Mouse (Mus musculus) MEL (cell line): ENCODE measurements around the gene Bri3bp. TPM values are rescaled to one million over a fixed set of nuclear protein-coding genes. Genes with fewer than 3 reads are reported as not detected.

Experiments used
- DNase-seq: peaks from one replicate; pipeline ENCODE4 v3.0.0; 2011; ENCODE audit warnings: low read depth, low spot score
- H3K27ac ChIP-seq: 2 replicates; pipeline ENCODE4 v1.5.1; 2012; ENCODE audit warnings: low read depth, mild to moderate bottlenecking, control low read depth, low read length, moderate library complexity; ENCODE audit not compliant: control insufficient read depth
- H3K27me3 ChIP-seq, 2 experiments: fragments of 150-350 bp in 1 of 2; sonication (generic) in 1 of 2; 2 replicates each; pipeline ENCODE4 v1.6.1; 2012; ENCODE audit warnings: low read length in 2 of 2, mild to moderate bottlenecking in 2 of 2, improper control_type of control experiment in 1 of 2, moderate library complexity in 1 of 2; ENCODE audit not compliant: insufficient read depth in 2 of 2, control insufficient read depth in 1 of 2
- H3K36me3 ChIP-seq, 2 experiments: 2 replicates each; pipeline ENCODE4 v1.6.1; 2012 to 2014; ENCODE audit warnings: low read length in 2 of 2, improper control_type of control experiment in 1 of 2, inconsistent platforms in 1 of 2, mild to moderate bottlenecking in 1 of 2; ENCODE audit not compliant: insufficient read depth in 2 of 2, control insufficient read depth in 1 of 2
- H3K4me1 ChIP-seq, 2 experiments: fragments of 150-350 bp in 1 of 2; sonication (generic) in 1 of 2; 2 replicates each; pipeline ENCODE4 v1.6.1; 2012; ENCODE audit warnings: low read length in 2 of 2, improper control_type of control experiment in 1 of 2, mild to moderate bottlenecking in 1 of 2; ENCODE audit not compliant: insufficient read depth in 2 of 2, control insufficient read depth in 1 of 2
- H3K4me3 ChIP-seq, 2 experiments: fragments of 150-350 bp in 1 of 2; sonication (generic) in 1 of 2; 2 replicates each; pipeline ENCODE4 v1.5.1; 2012; ENCODE audit warnings: low read depth in 2 of 2, low read length in 2 of 2, mild to moderate bottlenecking in 2 of 2, moderate library complexity in 2 of 2, control low read depth in 1 of 2, improper control_type of control experiment in 1 of 2; ENCODE audit not compliant: control insufficient read depth in 1 of 2, insufficient read depth in 1 of 2
- H3K79me2 ChIP-seq: 2 replicates; pipeline ENCODE4 v1.6.1; 2012; ENCODE audit warnings: mild to moderate bottlenecking, low read length, moderate library complexity; ENCODE audit not compliant: control insufficient read depth, poor library complexity, insufficient read depth
- H3K9ac ChIP-seq: 2 replicates; pipeline ENCODE4 v1.6.1; 2012; ENCODE audit warnings: low read depth, mild to moderate bottlenecking, control low read depth, low read length, moderate library complexity; ENCODE audit not compliant: control insufficient read depth, poor library complexity, severe bottlenecking
- H3K9me3 ChIP-seq: fragments of 150-350 bp; sonication (generic); replicated peaks from 2 replicates; pipeline ENCODE4 v1.6.1; 2012; ENCODE audit warnings: mild to moderate bottlenecking, low read length, improper control_type of control experiment, moderate library complexity; ENCODE audit not compliant: insufficient read depth
- BHLHE40 ChIP-seq: IDR thresholded peaks from 2 replicates; pipeline ENCODE4 v1.6.1; 2012; ENCODE audit warnings: low read depth, mild to moderate bottlenecking, inconsistent platforms, low read length, improper control_type of control experiment, borderline replicate concordance
- ELF1 ChIP-seq: IDR thresholded peaks from 2 replicates; pipeline ENCODE4 v1.6.1; 2014; ENCODE audit warnings: low read depth, mild to moderate bottlenecking, inconsistent platforms, low read length, improper control_type of control experiment, moderate library complexity
- EP300 ChIP-seq, 2 experiments: IDR thresholded peaks; 2 replicates each; pipeline ENCODE4 v1.6.1; 2011; ENCODE audit warnings: improper control_type of control experiment in 2 of 2, low read length in 2 of 2, low read depth in 1 of 2, mild to moderate bottlenecking in 1 of 2
- ETS1 ChIP-seq: IDR thresholded peaks from 2 replicates; pipeline ENCODE4 v1.6.1; 2012; ENCODE audit warnings: low read depth, mild to moderate bottlenecking, inconsistent platforms, low read length, improper control_type of control experiment, moderate library complexity
- GABPA ChIP-seq: IDR thresholded peaks from 2 replicates; pipeline ENCODE4 v1.6.1; 2012; ENCODE audit warnings: low read depth, mild to moderate bottlenecking, inconsistent platforms, low read length, improper control_type of control experiment, moderate library complexity
- HCFC1 ChIP-seq: IDR thresholded peaks from 2 replicates; pipeline ENCODE4 v1.6.1; 2012; ENCODE audit warnings: low read depth, mild to moderate bottlenecking, inconsistent platforms, low read length, improper control_type of control experiment, moderate library complexity
- MAFK ChIP-seq: IDR thresholded peaks from 2 replicates; pipeline ENCODE4 v1.6.1; 2011; ENCODE audit warnings: low read depth, mild to moderate bottlenecking, low read length, improper control_type of control experiment, borderline replicate concordance
- MAZ ChIP-seq: IDR thresholded peaks from 2 replicates; pipeline ENCODE4 v1.6.1; 2012; ENCODE audit warnings: low read depth, mild to moderate bottlenecking, inconsistent platforms, low read length, improper control_type of control experiment
- MYB ChIP-seq: IDR thresholded peaks from 2 replicates; pipeline ENCODE4 v1.6.1; 2011; ENCODE audit warnings: mild to moderate bottlenecking, low read depth, low read length, improper control_type of control experiment
- POLR2A ChIP-seq, 2 experiments: IDR thresholded peaks; 2 replicates each; pipeline ENCODE4 v1.6.1; 2011 to 2012; ENCODE audit warnings: low read length in 2 of 2, mild to moderate bottlenecking in 2 of 2, control low read depth in 1 of 2, improper control_type of control experiment in 1 of 2, low read depth in 1 of 2, moderate library complexity in 1 of 2; ENCODE audit not compliant: control insufficient read depth in 1 of 2, insufficient read depth in 1 of 2, poor library complexity in 1 of 2
- POLR2AphosphoS2 ChIP-seq: IDR thresholded peaks from 2 replicates; pipeline ENCODE4 v1.6.1; 2011; ENCODE audit warnings: low read length, improper control_type of control experiment
- SIN3A ChIP-seq: IDR thresholded peaks from 2 replicates; pipeline ENCODE4 v1.6.1; 2012; ENCODE audit warnings: low read length, improper control_type of control experiment, inconsistent platforms
- TBP ChIP-seq: IDR thresholded peaks from 2 replicates; pipeline ENCODE4 v1.8.0; 2011; ENCODE audit warnings: low read depth, low read length, improper control_type of control experiment
- UBTF ChIP-seq: IDR thresholded peaks from 2 replicates; pipeline ENCODE4 v1.6.1; 2012; ENCODE audit warnings: low read depth, mild to moderate bottlenecking, inconsistent platforms, low read length, improper control_type of control experiment, moderate library complexity, borderline replicate concordance; ENCODE audit not compliant: insufficient read depth
- USF1 ChIP-seq: IDR thresholded peaks from 2 replicates; pipeline ENCODE4 v1.6.1; 2014; ENCODE audit warnings: low read depth, mild to moderate bottlenecking, inconsistent platforms, low read length, improper control_type of control experiment, moderate library complexity
- USF2 ChIP-seq, 2 experiments: IDR thresholded peaks; 2 replicates each; pipeline ENCODE4 v1.6.1; 2011 to 2012; ENCODE audit warnings: improper control_type of control experiment in 2 of 2, low read length in 2 of 2, borderline replicate concordance in 1 of 2, inconsistent platforms in 1 of 2, low read depth in 1 of 2, mild to moderate bottlenecking in 1 of 2; ENCODE audit not compliant: insufficient read depth in 1 of 2
- ZC3H11A ChIP-seq: IDR thresholded peaks from 2 replicates; pipeline ENCODE4 v1.6.1; 2012; ENCODE audit warnings: low read depth, mild to moderate bottlenecking, inconsistent platforms, low read length, improper control_type of control experiment
- ZKSCAN1 ChIP-seq: IDR thresholded peaks from 2 replicates; pipeline ENCODE4 v1.6.1; 2012; ENCODE audit warnings: low read depth, mild to moderate bottlenecking, inconsistent platforms, low read length, improper control_type of control experiment, moderate library complexity
- ZMIZ1 ChIP-seq: IDR thresholded peaks from 2 replicates; pipeline ENCODE4 v1.6.1; 2012; ENCODE audit warnings: low read depth, mild to moderate bottlenecking, inconsistent platforms, low read length, improper control_type of control experiment, moderate library complexity
- ZNF384 ChIP-seq: IDR thresholded peaks from 2 replicates; pipeline ENCODE4 v1.6.1; 2012; ENCODE audit warnings: low read depth, mild to moderate bottlenecking, inconsistent platforms, low read length, improper control_type of control experiment
- polyA plus RNA-seq, 2 experiments: library from polyadenylated mRNA; stranded (reverse) in 1 of 2; unstranded in 1 of 2; fragments of >175 nt in 1 of 2; fragments of >200 nt in 1 of 2; gene quantifications; 2 replicates each; pipeline versions ENCODE4 v1.2.1 to v1.2.4; 2012; ENCODE audit warnings: low replicate concordance in 2 of 2, low read depth in 1 of 2; ENCODE audit not compliant: insufficient read length in 2 of 2, insufficient read depth in 1 of 2, missing spikeins in 1 of 2
- total RNA-seq: library from RNA; depleted of rRNA; stranded (reverse); fragments of 300-350 nt; gene quantifications from 2 replicates; pipeline ENCODE4 v1.2.3, GENCODE M21; 2012

Gene Bri3bp
- total and polyA plus RNA-seq, 3 experiments: 73.7 to 264 (median 87.6) TPM

DNA sequence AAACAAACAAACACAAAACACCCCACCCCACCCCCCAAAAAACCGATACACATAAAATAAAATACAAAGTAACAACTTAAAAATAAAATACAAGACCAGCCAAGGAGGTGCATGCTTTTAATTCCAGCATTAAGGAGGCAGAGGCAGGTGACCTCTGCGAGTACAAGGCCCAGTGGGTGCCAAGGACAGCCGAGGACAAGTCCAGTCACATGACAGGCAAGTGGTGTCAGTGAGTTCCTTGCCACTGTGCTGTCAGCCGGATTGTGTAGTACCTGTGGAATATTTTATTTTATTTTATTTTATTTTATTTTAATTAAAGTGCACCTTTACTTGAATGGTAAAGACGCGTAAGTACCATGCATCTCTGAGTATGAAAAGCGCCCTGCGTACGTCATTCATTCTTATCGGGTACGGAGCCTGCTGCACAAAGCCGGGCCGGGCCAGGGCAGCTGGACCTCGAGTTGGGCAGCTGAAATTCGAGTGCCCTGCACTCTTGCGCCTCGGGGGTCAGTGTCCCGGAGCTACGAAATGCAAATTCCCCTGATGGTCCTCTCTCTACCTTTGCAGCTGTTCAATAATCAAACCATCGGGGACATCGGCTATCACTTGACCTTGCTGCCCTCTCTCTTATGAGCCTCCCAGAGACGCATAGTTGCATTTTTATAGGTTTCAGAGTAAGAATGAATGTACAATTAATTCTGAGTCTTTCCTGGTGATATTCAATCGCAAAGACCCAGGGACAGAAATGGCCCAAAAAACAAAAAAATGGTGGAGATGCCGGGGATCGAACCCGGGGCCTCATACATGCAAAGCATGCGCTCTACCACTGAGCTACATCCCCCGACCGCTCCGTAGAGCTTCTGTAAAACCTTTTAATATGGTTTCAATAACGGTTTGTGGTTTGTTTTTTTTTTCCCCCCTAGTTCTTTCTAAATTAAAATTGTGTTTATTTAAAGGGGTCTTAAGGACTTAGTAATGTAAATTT, 37.6 kb upstream of the Bri3bp start:
- DNase-seq: peak; percentile 78
- TF ChIP-seq USF1 (peak; percentile 77), MAFK (peak; percentile 94), ZNF384 (peak; percentile 83), SIN3A (no peak), TBP (peak; percentile 99)
- Histone ChIP-seq H3K9me3 (no peaks in the 10 kb centered on the region), H3K27me3 (no peaks in the 10 kb centered on the region), H3K4me3 (peak overlapping the region; percentile 54 to 77), H3K4me1 (peaks cover 0 to 4% of the 10 kb centered on the region in 2 experiments; a peak in 1 of 4 replicates), H3K79me2 (no peaks in the 10 kb centered on the region; the same call in 1 of the 2 replicates), H3K36me3 (no peaks in the 10 kb centered on the region), H3K27ac (no peak overlapping the region), H3K9ac (peak overlapping the region; percentile 74)

DNA sequence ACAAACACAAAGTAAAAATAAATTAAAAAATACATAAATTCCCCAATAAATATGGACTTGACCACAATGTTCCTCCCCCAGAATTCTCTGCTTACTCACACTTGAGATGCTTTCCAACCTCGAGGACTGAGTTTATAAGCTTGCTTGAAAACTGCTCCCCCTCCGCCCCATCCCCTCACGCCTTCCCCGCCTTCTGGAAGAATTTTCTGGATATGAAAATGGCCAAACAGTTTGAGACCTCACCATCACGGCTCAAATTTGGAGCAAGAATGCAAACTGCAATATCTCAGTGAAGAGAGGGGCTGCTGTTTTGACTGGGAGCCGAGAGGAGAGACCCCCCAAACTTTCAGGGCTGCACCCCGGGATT, 36.8 kb upstream of the Bri3bp start:
- Histone ChIP-seq H3K27me3 (no peaks in the 10 kb centered on the region), H3K4me3 (peak overlapping the region; percentile 77 to 81), H3K27ac (peak overlapping the region; percentile 62; the same call in 1 of the 2 replicates), H3K9me3 (no peaks in the 10 kb centered on the region), H3K4me1 (peaks cover 0 to 5% of the 10 kb centered on the region in 2 experiments; a peak in 1 of 4 replicates), H3K36me3 (no peaks in the 10 kb centered on the region; a peak in 1 of 4 replicates), H3K79me2 (no peaks in the 10 kb centered on the region; the same call in 1 of the 2 replicates), H3K9ac (peak overlapping the region; percentile 74)
- peak; percentile 70 for DNase-seq
- peak; percentile 42; the same call in 1 of the 2 replicates for TF ChIP-seq HCFC1
- 0 out of 2 replicates have a peak, but pooled peaks have one; percentile 5 for TF ChIP-seq SIN3A
- no peak for TF ChIP-seq USF1

DNA sequence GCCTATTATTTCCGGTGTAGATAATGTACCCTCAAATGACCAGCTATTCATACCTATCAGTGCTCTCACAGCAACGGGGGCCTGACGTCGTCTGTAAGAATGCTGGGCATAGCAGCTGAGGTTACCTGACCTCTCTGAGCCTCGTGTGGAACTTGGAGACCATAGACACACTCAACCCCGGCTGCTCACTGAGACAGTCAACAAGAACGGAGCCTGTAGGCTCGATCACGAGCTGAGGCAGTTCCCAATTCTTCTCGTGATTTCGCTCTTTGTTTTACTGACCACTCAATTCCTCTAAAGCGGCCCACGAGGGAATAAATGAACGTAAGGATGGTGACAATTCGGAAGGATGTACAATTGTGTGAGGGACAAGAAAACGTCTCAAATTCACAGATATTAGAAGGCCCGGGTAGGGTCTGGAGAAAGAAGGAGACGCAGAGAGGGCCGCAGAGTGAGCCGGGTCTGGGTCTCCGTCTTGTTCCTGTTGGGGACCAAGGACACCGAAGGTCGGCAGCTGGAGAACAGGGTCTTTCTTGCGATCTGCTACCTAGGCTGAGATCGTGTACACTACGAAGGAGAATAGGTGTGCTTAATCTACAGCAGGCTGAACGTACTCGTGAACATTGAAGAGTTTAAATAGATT, 36.3 kb upstream of the Bri3bp start:
- DNase-seq: peak; percentile 87
- peak overlapping the region; percentile 74 for H3K9ac ChIP-seq
- H3K36me3 ChIP-seq: peaks cover 0 to 3% of the 10 kb centered on the region in 2 experiments; a peak in 1 of 4 replicates
- H3K27ac ChIP-seq: peak overlapping the region; percentile 62
- no peaks in the 10 kb centered on the region for H3K9me3 ChIP-seq
- H3K27me3 ChIP-seq: no peaks in the 10 kb centered on the region
- peak overlapping the region; percentile 77 to 81 for H3K4me3 ChIP-seq
- H3K4me1 ChIP-seq: peaks cover 0 to 8% of the 10 kb centered on the region in 2 experiments; a peak in 1 of 4 replicates
- H3K79me2 ChIP-seq: no peaks in the 10 kb centered on the region; the same call in 1 of the 2 replicates
- TF ChIP-seq GABPA (no peak), MAZ (peak; percentile 75; the same call in 1 of the 2 replicates), USF2 (IDR thresholded peaks at IDR 0.05; ENCODE audit: borderline replicate concordance in 1 of 2, insufficient read depth in 1 of 2, low read depth in 1 of 2, low read length in 2 of 2) (no peak), UBTF (peak; percentile 88; the same call in 1 of the 2 replicates), EP300 (IDR thresholded peaks at IDR 0.05; ENCODE audit: low read depth in 1 of 2, low read length in 2 of 2) (no peak), ZKSCAN1 (no peak), SIN3A (peak; percentile 49), MAFK (no peak), ETS1 (0 out of 2 replicates have a peak, but pooled peaks have one; percentile 24), HCFC1 (no peak), POLR2AphosphoS2 (no peak), POLR2A (IDR thresholded peaks at IDR 0.05; ENCODE audit: control insufficient read depth in 1 of 2, insufficient read depth in 1 of 2, low read depth in 1 of 2, low read length in 2 of 2, poor library complexity in 1 of 2) (no peak), BHLHE40 (no peak), ZMIZ1 (no peak), MYB (no peak), ELF1 (no peak), ZC3H11A (no peak)
